Mouse (Mus musculus) liver, adult (tissue): Measurements from ENCODE around the gene Sec24c.

Experiments used
- GATA4 ChIP-seq: IDR thresholded peaks from 2 replicates; pipeline ENCODE4 v1.6.1; 2014; ENCODE audit warnings: mild to moderate bottlenecking, low read length; ENCODE audit not compliant: insufficient replicate concordance

Sec24c gene

DNA sequence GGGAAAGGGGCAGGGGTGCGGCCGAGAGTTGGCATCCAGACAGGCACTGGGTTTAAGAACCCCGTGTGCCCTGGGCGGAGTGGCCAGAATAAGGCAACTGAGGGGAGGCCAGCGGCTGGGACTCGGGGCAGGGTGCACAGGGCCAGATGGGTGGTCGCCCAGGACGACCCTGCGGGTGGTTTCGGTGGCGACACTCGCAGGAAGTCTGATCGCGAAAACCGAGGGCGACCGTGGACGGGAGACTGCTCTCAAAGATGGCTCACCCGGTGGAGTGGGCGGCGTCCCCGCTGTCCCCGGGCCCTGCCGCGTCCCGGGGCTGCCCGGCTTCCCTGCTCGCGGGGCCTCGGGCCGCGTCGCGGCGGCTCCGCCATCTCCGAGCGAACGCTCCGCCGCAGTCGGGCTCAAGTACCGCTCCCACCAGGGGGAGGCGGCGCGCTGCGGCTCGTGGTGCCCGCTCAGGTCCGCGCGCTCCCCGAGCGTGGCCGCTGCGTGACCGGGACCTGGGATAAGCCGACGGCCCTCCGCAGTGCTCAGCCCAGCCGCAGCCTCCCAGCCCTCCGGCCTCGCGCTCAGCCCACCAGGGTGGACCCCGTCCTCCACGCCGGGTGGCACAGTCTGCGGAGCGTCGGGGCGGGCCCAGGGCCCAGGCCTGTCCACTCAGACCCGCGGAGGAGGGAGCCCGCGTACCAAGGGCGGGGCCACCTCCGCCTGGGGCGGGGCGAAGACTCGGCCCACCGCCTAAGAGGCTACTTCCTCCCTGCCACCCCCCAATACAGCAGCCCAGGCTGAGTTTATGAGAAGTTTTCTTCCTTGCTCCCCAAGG lies 60.1 kb downstream of the Sec24c start, which contains the start of gene Ndst2:
Gene Ndst2, minus strand, starts transcription at position 611 of the 823 bp plus-strand sequence.
- TF ChIP-seq GATA4: no peak

GRCm38 (mm10) chr14:20735052-20735451 lies 60.9 kb downstream of the Sec24c start:
- no peak for TF ChIP-seq GATA4

GRCm38 (mm10) chr14:20735892-20736390 lies 61.8 kb downstream of the Sec24c start:
- TF ChIP-seq GATA4: no peak

DNA sequence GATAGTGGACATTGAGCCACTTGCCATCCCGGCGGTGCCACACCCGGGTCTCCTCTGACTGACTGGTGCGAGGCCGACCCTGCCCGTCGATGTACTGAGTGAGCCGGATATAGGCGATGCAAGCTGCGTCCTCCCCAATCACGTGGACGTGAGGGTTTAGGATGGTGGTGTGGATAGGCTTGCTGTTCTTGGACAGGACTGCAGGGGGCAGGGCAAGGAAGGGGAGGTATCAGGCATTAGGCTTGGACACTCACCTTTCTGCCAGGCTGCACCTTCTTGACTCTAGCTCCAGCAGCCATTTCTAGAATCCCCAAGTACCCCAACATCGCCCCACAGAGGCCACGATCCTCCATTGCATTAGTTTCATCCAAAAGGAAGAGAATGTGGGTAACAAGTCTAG lies 63.2 kb downstream of the Sec24c start:
- TF ChIP-seq GATA4: no peak

GRCm38 (mm10) chr14:20738511-20738910 lies 64.4 kb downstream of the Sec24c start:
- TF ChIP-seq GATA4: no peak

GRCm38 (mm10) chr14:20741301-20741700 lies 67.2 kb downstream of the Sec24c start:
- no peak for TF ChIP-seq GATA4

GRCm38 (mm10) chr14:20743614-20744013 lies 69.5 kb downstream of the Sec24c start:
- no peak for TF ChIP-seq GATA4
